Mouse (Mus musculus) ovary, postnatal 10 days (tissue): ENCODE data around the gene Gm8909.
"Not testable (repeated sequence)": the region's sequence is repeated elsewhere in the genome, so short reads cannot be mapped to it uniquely, and the experiment has no call there.

Source experiments
- DNase-seq: peaks from one replicate; pipeline ENCODE4 v3.0.0; 2022; ENCODE audit warnings: low spot score

The Gm8909 gene

GRCm38 (mm10) chr17:36168039-36168652, at the start of gene Gm8909:
Gene Gm8909 (minus strand): TSS chr17:36168537.
- no peak for DNase-seq

GRCm38 (mm10) chr17:36215586-36215985, 47.2 kb upstream of the Gm8909 start:
- no peak for DNase-seq

GRCm38 (mm10) chr17:36206846-36207245, 38.5 kb upstream of the Gm8909 start:
- no peak for DNase-seq

GRCm38 (mm10) chr17:36205862-36206261, 37.5 kb upstream of the Gm8909 start:
- no peak for DNase-seq

GRCm38 (mm10) chr17:36205456-36205855, 37.1 kb upstream of the Gm8909 start:
- no peak for DNase-seq

GRCm38 (mm10) chr17:36201851-36202250, 33.5 kb upstream of the Gm8909 start:
- DNase-seq: no peak

- no peak for DNase-seq
Measured at GRCm38 (mm10) chr17:36198317-36198716, 30.0 kb upstream of the Gm8909 start.

- DNase-seq: no peak
Measured at GRCm38 (mm10) chr17:36194471-36194870, 26.1 kb upstream of the Gm8909 start.

GRCm38 (mm10) chr17:36193546-36194141, 25.3 kb upstream of the Gm8909 start:
- peak; percentile 17 for DNase-seq

- no peak for DNase-seq
Measured at GRCm38 (mm10) chr17:36192371-36192770, 24.0 kb upstream of the Gm8909 start.

- DNase-seq: no peak
Measured at GRCm38 (mm10) chr17:36190169-36190507, 21.8 kb upstream of the Gm8909 start, which contains the start of gene H2-T3. Gene H2-T3 (minus strand): TSS chr17:36190287.

GRCm38 (mm10) chr17:36189491-36190168, 21.3 kb upstream of the Gm8909 start:
- DNase-seq: no peak

GRCm38 (mm10) chr17:36187540-36187939, 19.2 kb upstream of the Gm8909 start:
- no peak for DNase-seq

GRCm38 (mm10) chr17:36182212-36182611, 13.9 kb upstream of the Gm8909 start:
- no peak for DNase-seq

GRCm38 (mm10) chr17:36179446-36179845, 11.1 kb upstream of the Gm8909 start:
- not testable (repeated sequence) for DNase-seq

- not testable (repeated sequence) for DNase-seq
Measured at GRCm38 (mm10) chr17:36178938-36179337, 10.6 kb upstream of the Gm8909 start.

GRCm38 (mm10) chr17:36176132-36176531, 7.8 kb upstream of the Gm8909 start:
- DNase-seq: not testable (repeated sequence)

GRCm38 (mm10) chr17:36170287-36170814, 2.0 kb upstream of the Gm8909 start:
- no peak for DNase-seq

- no peak for DNase-seq
Measured at GRCm38 (mm10) chr17:36169753-36170152, 1.4 kb upstream of the Gm8909 start.

- DNase-seq: not testable (repeated sequence)
Measured at GRCm38 (mm10) chr17:36169094-36169493, 757 bp upstream of the Gm8909 start.

GRCm38 (mm10) chr17:36167306-36168038, 865 bp downstream of the Gm8909 start:
- DNase-seq: no peak

GRCm38 (mm10) chr17:36166901-36167300, 1.4 kb downstream of the Gm8909 start:
- not testable (repeated sequence) for DNase-seq
